Mouse (Mus musculus): ENCODE measurements around the gene Atg9b. TPM values are rescaled to one million over a fixed set of nuclear protein-coding genes. Genes with fewer than 3 reads are reported as not detected.

Gene Atg9b
- polyA plus RNA-seq, 1 experiment, result 1.1 TPM

GRCm38 (mm10) chr5:24425421-24426036 is 33.6 kb upstream of the Atg9b start:
- WGBS, result 1% methylated on average over 28 of the region's 30 CpGs
- Histone ChIP-seq H3K4me3 (replicated peaks; ENCODE audit: control insufficient read depth, low read depth, low read length) (peak overlapping the region; percentile 82), H3K4me1 (ENCODE audit: control insufficient read depth, insufficient read depth, low read length) (no peaks in the 10 kb centered on the region; the same call in 1 of the 2 replicates), H3K27ac (ENCODE audit: control insufficient read depth, insufficient read depth, low read depth, low read length, poor library complexity) (peak overlapping the region; percentile 95; the same call in 1 of the 2 replicates)
- no peak for TF ChIP-seq POLR2A (IDR thresholded peaks at IDR 0.05; ENCODE audit: borderline replicate concordance, control insufficient read depth, low read depth, low read length)
- peak; percentile 17; the same call in 1 of the 2 replicates for TF ChIP-seq CTCF (IDR thresholded peaks at IDR 0.05; ENCODE audit: control insufficient read depth, insufficient read depth, low read length)

- Histone ChIP-seq H3K4me3 (replicated peaks; ENCODE audit: control insufficient read depth, low read depth, low read length) (peak overlapping the region; percentile 82), H3K4me1 (ENCODE audit: control insufficient read depth, insufficient read depth, low read length) (no peaks in the 10 kb centered on the region; the same call in 1 of the 2 replicates), H3K27ac (ENCODE audit: control insufficient read depth, insufficient read depth, low read depth, low read length, poor library complexity) (peak overlapping the region; percentile 95)
- TF ChIP-seq CTCF (IDR thresholded peaks at IDR 0.05; ENCODE audit: control insufficient read depth, insufficient read depth, low read length) (no peak), POLR2A (IDR thresholded peaks at IDR 0.05; ENCODE audit: borderline replicate concordance, control insufficient read depth, low read depth, low read length) (peak; percentile 48; the same call in 1 of the 2 replicates)
- under 1% methylated on average over 58 of the region's 60 CpGs for WGBS
These were observed 33.0 kb upstream of the Atg9b start for GRCm38 (mm10) chr5:24424861-24425411.

GRCm38 (mm10) chr5:24424004-24424781 is 32.2 kb upstream of the Atg9b start:
- WGBS, result 6% methylated on average over 21 of the region's 21 CpGs
- H3K4me3 ChIP-seq (replicated peaks; ENCODE audit: control insufficient read depth, low read depth, low read length), result peak overlapping the region; percentile 82
- H3K4me1 ChIP-seq (ENCODE audit: control insufficient read depth, insufficient read depth, low read length), result no peaks in the 10 kb centered on the region; the same call in 1 of the 2 replicates
- H3K27ac ChIP-seq (ENCODE audit: control insufficient read depth, insufficient read depth, low read depth, low read length, poor library complexity), result peak overlapping the region; percentile 95
- TF ChIP-seq CTCF (IDR thresholded peaks at IDR 0.05; ENCODE audit: control insufficient read depth, insufficient read depth, low read length), result no peak
- TF ChIP-seq POLR2A (IDR thresholded peaks at IDR 0.05; ENCODE audit: borderline replicate concordance, control insufficient read depth, low read depth, low read length), result 0 out of 2 replicates have a peak, but pooled peaks have one; percentile 20

- no peaks in the 10 kb centered on the region; the same call in 1 of the 2 replicates for H3K4me1 ChIP-seq (ENCODE audit: control insufficient read depth, insufficient read depth, low read length)
- TF ChIP-seq CTCF (IDR thresholded peaks at IDR 0.05; ENCODE audit: control insufficient read depth, insufficient read depth, low read length), result no peak
- peak; percentile 92 for TF ChIP-seq POLR2A (IDR thresholded peaks at IDR 0.05; ENCODE audit: borderline replicate concordance, control insufficient read depth, low read depth, low read length)
- WGBS, result under 1% methylated on average over 46 of the region's 46 CpGs
- peak within 1 kb of the TSS; percentile 95 for H3K27ac ChIP-seq (ENCODE audit: control insufficient read depth, insufficient read depth, low read depth, low read length, poor library complexity)
- H3K4me3 ChIP-seq (replicated peaks; ENCODE audit: control insufficient read depth, low read depth, low read length), result peak within 1 kb of the TSS; percentile 82
These were observed 31.4 kb upstream of the Atg9b start, which contains the start of the genes Cdk5 and Slc4a2 for GRCm38 (mm10) chr5:24423129-24424003. TSS of gene Cdk5 (minus strand) at chr5:24423530. TSS of gene Slc4a2 (plus strand) at chr5:24423837.

- TF ChIP-seq POLR2A (IDR thresholded peaks at IDR 0.05; ENCODE audit: borderline replicate concordance, control insufficient read depth, low read depth, low read length), result no peak
- TF ChIP-seq CTCF (IDR thresholded peaks at IDR 0.05; ENCODE audit: control insufficient read depth, insufficient read depth, low read length), result no peak
- WGBS, result 90% methylated on average over 9 of the region's 9 CpGs
These were observed 28.4 kb upstream of the Atg9b start for GRCm38 (mm10) chr5:24420381-24420780.

GRCm38 (mm10) chr5:24417587-24417986 is 25.6 kb upstream of the Atg9b start:
- Histone ChIP-seq H3K27ac (ENCODE audit: control insufficient read depth, insufficient read depth, low read depth, low read length, poor library complexity) (no peak overlapping the region), H3K4me1 (ENCODE audit: control insufficient read depth, insufficient read depth, low read length) (no peaks in the 10 kb centered on the region; the same call in 1 of the 2 replicates), H3K4me3 (replicated peaks; ENCODE audit: control insufficient read depth, low read depth, low read length) (no peak overlapping the region)
- 85% methylated on average over 10 of the region's 10 CpGs for WGBS
- TF ChIP-seq CTCF (IDR thresholded peaks at IDR 0.05; ENCODE audit: control insufficient read depth, insufficient read depth, low read length) (no peak), POLR2A (IDR thresholded peaks at IDR 0.05; ENCODE audit: borderline replicate concordance, control insufficient read depth, low read depth, low read length) (no peak)

More at GRCm38 (mm10) chr5:24420381-24420780, 28.4 kb upstream of the Atg9b start:
- Histone ChIP-seq H3K4me3 (replicated peaks; ENCODE audit: control insufficient read depth, low read depth, low read length) (no peak overlapping the region), H3K27ac (ENCODE audit: control insufficient read depth, insufficient read depth, low read depth, low read length, poor library complexity) (no peak overlapping the region), H3K4me1 (ENCODE audit: control insufficient read depth, insufficient read depth, low read length) (no peaks in the 10 kb centered on the region; the same call in 1 of the 2 replicates)

- Histone ChIP-seq H3K27ac (ENCODE audit: control insufficient read depth, insufficient read depth, low read depth, low read length, poor library complexity) (no peak overlapping the region), H3K4me3 (replicated peaks; ENCODE audit: control insufficient read depth, low read depth, low read length) (no peak overlapping the region), H3K4me1 (ENCODE audit: control insufficient read depth, insufficient read depth, low read length) (no peaks in the 10 kb centered on the region; the same call in 1 of the 2 replicates)
- no peak for TF ChIP-seq POLR2A (IDR thresholded peaks at IDR 0.05; ENCODE audit: borderline replicate concordance, control insufficient read depth, low read depth, low read length)
- peak; percentile 59 for TF ChIP-seq CTCF (IDR thresholded peaks at IDR 0.05; ENCODE audit: control insufficient read depth, insufficient read depth, low read length)
- WGBS, result 9% methylated on average over 21 of the region's 21 CpGs
These were observed 24.3 kb upstream of the Atg9b start for GRCm38 (mm10) chr5:24416222-24416736.

Data from bone marrow, adult 2 months (tissue).